Mouse (Mus musculus): ENCODE measurements around the gene Slc18a2.

- TF ChIP-seq HCFC1 (IDR thresholded peaks at IDR 0.05; ENCODE audit: borderline replicate concordance, insufficient read depth, low read length): no peak
- TF ChIP-seq CHD2 (IDR thresholded peaks at IDR 0.05; ENCODE audit: low read depth, low read length): no peak
- TF ChIP-seq ZC3H11A (IDR thresholded peaks at IDR 0.05; ENCODE audit: borderline replicate concordance, low read depth, low read length): no peak
- no peak for TF ChIP-seq ZNF384 (IDR thresholded peaks at IDR 0.05; ENCODE audit: low read depth, low read length)
These were observed 70.1 kb downstream of the Slc18a2 start for GRCm38 (mm10) chr19:59330816-59331225.
